Mouse (Mus musculus) ES-Bruce4 (cell line): ENCODE measurements at regions not wholly inside any gene's neighbourhood (a gene's known extent, or its start where the extent isn't known, plus 50 kb on each side); places are given as distances from the start of the nearest gene placed in this dataset.

Source experiments
- CTCF ChIP-seq: IDR thresholded peaks from one replicate; pipeline ENCODE4 v1.8.1; 2011; ENCODE audit warnings: low read depth, low read length
- POLR2A ChIP-seq: IDR thresholded peaks from one replicate; pipeline ENCODE4 v1.8.1; 2011; ENCODE audit warnings: low read length; ENCODE audit not compliant: insufficient read depth

GRCm38 (mm10) chr15:96089676-96090075 is 197.6 kb upstream of the Arid2 start:
- no peak for TF ChIP-seq CTCF
- no peak for TF ChIP-seq POLR2A
